Mouse (Mus musculus): ENCODE measurements at regions not wholly inside any gene's neighbourhood (a gene's known extent, or its start where the extent isn't known, plus 50 kb on each side); places are given as distances from the start of the nearest gene placed in this dataset.

GRCm38 (mm10) chr8:71778916-71779315 lies 53.4 kb upstream of the Fcho1 start:
- Histone ChIP-seq H3K27ac (no peak overlapping the region), H3K4me3 (no peak overlapping the region)
- no peak for DNase-seq (ENCODE audit: low spot score in 2 of 2)
- TF ChIP-seq CTCF (conservative IDR thresholded peaks at IDR 0.05), result no peak
